Mouse (Mus musculus): ENCODE measurements around the gene Npas4. TPM values are rescaled to one million over a fixed set of nuclear protein-coding genes. Genes with fewer than 3 reads are reported as not detected.

Gene Npas4
- 0.04 TPM in 1 of 2 replicates, not detected in the other for polyA plus RNA-seq (2014; fragmentation: Nextera tagmentation; extraction: Ambion mirVana)

GRCm38 (mm10) chr19:4990256-4990625 is at the start of gene Npas4:
Npas4 (minus strand) TSS chr19:4990316.
- Histone ChIP-seq H3K4me3 (ENCODE audit: low read depth, low read length) (peak within 1 kb of the TSS; percentile 34), H3K9ac (ENCODE audit: low read length) (no peak within 1 kb of the TSS; the same call in 1 of the 2 replicates), H3K27ac (ENCODE audit: low read depth, low read length) (no peak within 1 kb of the TSS), H3K36me3 (ENCODE audit: control insufficient read depth, insufficient read depth, low read length) (no peaks in the 10 kb centered on the region), H3K27me3 (ENCODE audit: control insufficient read depth, insufficient read depth, low read length) (peaks cover 40% of the 10 kb centered on the region), H3K4me1 (ENCODE audit: control insufficient read depth, insufficient read depth, low read length) (peaks cover 6% of the 10 kb centered on the region), H3K4me2 (peak within 1 kb of the TSS; percentile 45), H3K9me3 (ENCODE audit: control insufficient read depth, low read length) (no peaks in the 10 kb centered on the region)
- ATAC-seq (ENCODE audit: low FRiP score) (no peak), DNase-seq (ENCODE audit: low spot score, missing footprints) (no peak)
- 13% methylated on average over 4 of the region's 4 CpGs for WGBS

GRCm38 (mm10) chr19:5039301-5040114 is 49.4 kb upstream of the Npas4 start:
- Histone ChIP-seq H3K27ac (ENCODE audit: low read depth, low read length) (no peak overlapping the region), H3K4me3 (ENCODE audit: low read depth, low read length) (peak overlapping the region; percentile 76), H3K9ac (ENCODE audit: low read length) (peak overlapping the region; percentile 88), H3K4me1 (ENCODE audit: control insufficient read depth, insufficient read depth, low read length) (peaks cover 26% of the 10 kb centered on the region), H3K9me3 (ENCODE audit: control insufficient read depth, low read length) (no peaks in the 10 kb centered on the region), H3K4me2 (peak overlapping the region; percentile 99), H3K36me3 (ENCODE audit: control insufficient read depth, insufficient read depth, low read length) (no peaks in the 10 kb centered on the region), H3K27me3 (ENCODE audit: control insufficient read depth, insufficient read depth, low read length) (no peaks in the 10 kb centered on the region)
- peak; percentile 88 for DNase-seq (ENCODE audit: low spot score, missing footprints)
- WGBS, result 11% methylated on average over 41 of the region's 41 CpGs
- ATAC-seq (ENCODE audit: low FRiP score), result no peak

GRCm38 (mm10) chr19:5038709-5039156 is 48.6 kb upstream of the Npas4 start, which contains the start of the genes B4gat1 and AC124502.3:
B4gat1 (plus strand) TSS chr19:5038826.
AC124502.3 (plus strand) TSS chr19:5038891.
- peak; percentile 98 for DNase-seq (ENCODE audit: low spot score, missing footprints)
- H3K36me3 ChIP-seq (ENCODE audit: control insufficient read depth, insufficient read depth, low read length), result no peaks in the 10 kb centered on the region
- H3K9ac ChIP-seq (ENCODE audit: low read length), result peak within 1 kb of the TSS; percentile 88
- peak within 1 kb of the TSS; percentile 80 for H3K27ac ChIP-seq (ENCODE audit: low read depth, low read length)
- H3K4me1 ChIP-seq (ENCODE audit: control insufficient read depth, insufficient read depth, low read length), result peaks cover 26% of the 10 kb centered on the region
- peak; percentile 87 for ATAC-seq (ENCODE audit: low FRiP score)
- peak within 1 kb of the TSS; percentile 99 for H3K4me2 ChIP-seq
- no peaks in the 10 kb centered on the region for H3K9me3 ChIP-seq (ENCODE audit: control insufficient read depth, low read length)
- H3K4me3 ChIP-seq (ENCODE audit: low read depth, low read length), result peak within 1 kb of the TSS; percentile 76
- WGBS, result under 1% methylated on average over 42 of the region's 44 CpGs
- H3K27me3 ChIP-seq (ENCODE audit: control insufficient read depth, insufficient read depth, low read length), result no peaks in the 10 kb centered on the region

- WGBS, result 8% methylated on average over 32 of the region's 32 CpGs
- no peaks in the 10 kb centered on the region for H3K27me3 ChIP-seq (ENCODE audit: control insufficient read depth, insufficient read depth, low read length)
- peak overlapping the region; percentile 76 for H3K4me3 ChIP-seq (ENCODE audit: low read depth, low read length)
- peak overlapping the region; percentile 80 for H3K27ac ChIP-seq (ENCODE audit: low read depth, low read length)
- H3K9me3 ChIP-seq (ENCODE audit: control insufficient read depth, low read length), result no peaks in the 10 kb centered on the region
- DNase-seq (ENCODE audit: low spot score, missing footprints), result peak; percentile 99
- H3K36me3 ChIP-seq (ENCODE audit: control insufficient read depth, insufficient read depth, low read length), result no peaks in the 10 kb centered on the region
- H3K4me1 ChIP-seq (ENCODE audit: control insufficient read depth, insufficient read depth, low read length), result peaks cover 26% of the 10 kb centered on the region
- H3K9ac ChIP-seq (ENCODE audit: low read length), result peak overlapping the region; percentile 88
- peak overlapping the region; percentile 99 for H3K4me2 ChIP-seq
- ATAC-seq (ENCODE audit: low FRiP score), result peak; percentile 53
Observed at GRCm38 (mm10) chr19:5037678-5038571, 47.8 kb upstream of the Npas4 start.

- peak; percentile 49 for DNase-seq (ENCODE audit: low spot score, missing footprints)
- no peak for ATAC-seq (ENCODE audit: low FRiP score)
- no peak overlapping the region for H3K9ac ChIP-seq (ENCODE audit: low read length)
- 83% methylated on average over 4 of the region's 4 CpGs for WGBS
- H3K4me2 ChIP-seq, result no peak overlapping the region
- H3K4me1 ChIP-seq (ENCODE audit: control insufficient read depth, insufficient read depth, low read length), result peaks cover 22% of the 10 kb centered on the region
- no peaks in the 10 kb centered on the region for H3K36me3 ChIP-seq (ENCODE audit: control insufficient read depth, insufficient read depth, low read length)
- no peak overlapping the region for H3K4me3 ChIP-seq (ENCODE audit: low read depth, low read length)
- no peaks in the 10 kb centered on the region for H3K9me3 ChIP-seq (ENCODE audit: control insufficient read depth, low read length)
- no peaks in the 10 kb centered on the region for H3K27me3 ChIP-seq (ENCODE audit: control insufficient read depth, insufficient read depth, low read length)
- no peak overlapping the region for H3K27ac ChIP-seq (ENCODE audit: low read depth, low read length)
Observed at GRCm38 (mm10) chr19:5036577-5036976, 46.5 kb upstream of the Npas4 start.

- Histone ChIP-seq H3K4me1 (ENCODE audit: control insufficient read depth, insufficient read depth, low read length) (peaks cover 1% of the 10 kb centered on the region; the same call in 1 of the 2 replicates), H3K27ac (ENCODE audit: low read depth, low read length) (no peak overlapping the region), H3K27me3 (ENCODE audit: control insufficient read depth, insufficient read depth, low read length) (no peaks in the 10 kb centered on the region), H3K36me3 (ENCODE audit: control insufficient read depth, insufficient read depth, low read length) (peaks cover 2% of the 10 kb centered on the region; the same call in 1 of the 2 replicates), H3K9ac (ENCODE audit: low read length) (no peak overlapping the region), H3K9me3 (ENCODE audit: control insufficient read depth, low read length) (no peaks in the 10 kb centered on the region), H3K4me3 (ENCODE audit: low read depth, low read length) (no peak overlapping the region), H3K4me2 (no peak overlapping the region)
- ATAC-seq (ENCODE audit: low FRiP score) (no peak), DNase-seq (ENCODE audit: low spot score, missing footprints) (peak; percentile 81)
- WGBS, result 81% methylated on average over 3 of the region's 3 CpGs
Observed at GRCm38 (mm10) chr19:5032686-5033085, 42.6 kb upstream of the Npas4 start.

GRCm38 (mm10) chr19:5026111-5026510 is 36.0 kb upstream of the Npas4 start:
- H3K9ac ChIP-seq (ENCODE audit: low read length), result no peak overlapping the region
- H3K9me3 ChIP-seq (ENCODE audit: control insufficient read depth, low read length), result no peaks in the 10 kb centered on the region
- no peak overlapping the region for H3K4me3 ChIP-seq (ENCODE audit: low read depth, low read length)
- ATAC-seq (ENCODE audit: low FRiP score), result no peak
- H3K27me3 ChIP-seq (ENCODE audit: control insufficient read depth, insufficient read depth, low read length), result no peaks in the 10 kb centered on the region
- DNase-seq (ENCODE audit: low spot score, missing footprints), result no peak
- H3K4me1 ChIP-seq (ENCODE audit: control insufficient read depth, insufficient read depth, low read length), result no peaks in the 10 kb centered on the region
- peaks cover 2% of the 10 kb centered on the region; the same call in 1 of the 2 replicates for H3K36me3 ChIP-seq (ENCODE audit: control insufficient read depth, insufficient read depth, low read length)
- no peak overlapping the region for H3K27ac ChIP-seq (ENCODE audit: low read depth, low read length)
- H3K4me2 ChIP-seq, result no peak overlapping the region
- WGBS, result 87% methylated on average over 8 of the region's 8 CpGs

GRCm38 (mm10) chr19:5023621-5024479 is 33.7 kb upstream of the Npas4 start, which contains the start of gene Slc29a2:
Slc29a2 (plus strand) TSS chr19:5023860.
- peak within 1 kb of the TSS; percentile 72 for H3K27ac ChIP-seq (ENCODE audit: low read depth, low read length)
- 0 out of 2 replicates have a peak, but pooled peaks cover 2% of the 10 kb centered on the region for H3K36me3 ChIP-seq (ENCODE audit: control insufficient read depth, insufficient read depth, low read length)
- peak within 1 kb of the TSS; percentile 64 for H3K4me2 ChIP-seq
- ATAC-seq (ENCODE audit: low FRiP score), result peak; percentile 97
- H3K4me3 ChIP-seq (ENCODE audit: low read depth, low read length), result peak within 1 kb of the TSS; percentile 51
- no peaks in the 10 kb centered on the region for H3K27me3 ChIP-seq (ENCODE audit: control insufficient read depth, insufficient read depth, low read length)
- under 1% methylated on average over 62 of the region's 62 CpGs for WGBS
- peak; percentile 96 for DNase-seq (ENCODE audit: low spot score, missing footprints)
- no peaks in the 10 kb centered on the region for H3K4me1 ChIP-seq (ENCODE audit: control insufficient read depth, insufficient read depth, low read length)
- peak within 1 kb of the TSS; percentile 79 for H3K9ac ChIP-seq (ENCODE audit: low read length)
- no peaks in the 10 kb centered on the region for H3K9me3 ChIP-seq (ENCODE audit: control insufficient read depth, low read length)
